Mouse (Mus musculus) embryonic facial prominence, embryonic 12.5 days (tissue): ENCODE data around the gene Cavin4. TPM values are rescaled to one million over a fixed set of nuclear protein-coding genes. Genes with fewer than 3 reads are reported as not detected.

Experiments
- ATAC-seq: fragments of 200-750 bp; cut with Nextera tagmentation; 2 replicates; pipeline ENCODE4 v1.8.0; 2017; ENCODE audit not compliant: insufficient number of reproducible peaks, insufficient read depth, low FRiP score, low TSS enrichment
- H3K27ac ChIP-seq: fragments of 300-500 bp; sonication (generic); 2 replicates; pipeline ENCODE4 v1.5.1; 2016; ENCODE audit warnings: mild to moderate bottlenecking
- H3K27me3 ChIP-seq: fragments of 300-500 bp; sonication (generic); 2 replicates; pipeline ENCODE4 v1.6.1; 2016; ENCODE audit warnings: mild to moderate bottlenecking, moderate library complexity
- H3K36me3 ChIP-seq: fragments of 300-500 bp; sonication (generic); 2 replicates; pipeline ENCODE4 v1.6.1; 2016; ENCODE audit warnings: mild to moderate bottlenecking
- H3K4me1 ChIP-seq: fragments of 300-500 bp; sonication (generic); 2 replicates; pipeline ENCODE4 v1.6.1; 2016
- H3K4me2 ChIP-seq: fragments of 300-500 bp; sonication (generic); replicated peaks from 2 replicates; pipeline ENCODE4 v1.6.1; 2016; ENCODE audit warnings: mild to moderate bottlenecking, moderate library complexity
- H3K4me3 ChIP-seq: fragments of 300-500 bp; sonication (generic); 2 replicates; pipeline ENCODE4 v1.5.1; 2016; ENCODE audit warnings: mild to moderate bottlenecking
- H3K9ac ChIP-seq: fragments of 300-500 bp; sonication (generic); 2 replicates; pipeline ENCODE4 v1.6.1; 2016; ENCODE audit warnings: mild to moderate bottlenecking, moderate library complexity
- H3K9me3 ChIP-seq: fragments of 300-500 bp; sonication (generic); 2 replicates; pipeline ENCODE4 v1.6.1; 2016; ENCODE audit warnings: mild to moderate bottlenecking, moderate library complexity
- WGBS: fragments of 180-500 bp; shearing (Covaris S2); methylation state at CpG from one replicate; pipeline ENCODE4 v1.1.7; 2016; 5-methylcytosine and 5-hydroxymethylcytosine counted together
- polyA plus RNA-seq: library from polyadenylated mRNA; unstranded; fragments of >200 nt; fragmentation: Nextera tagmentation; extraction: Ambion mirVana; gene quantifications from 2 replicates; pipeline ENCODE4 v1.2.1, GENCODE M21; 2016

Gene Cavin4
- 1.3 TPM in 2 replicates for polyA plus RNA-seq

DNA sequence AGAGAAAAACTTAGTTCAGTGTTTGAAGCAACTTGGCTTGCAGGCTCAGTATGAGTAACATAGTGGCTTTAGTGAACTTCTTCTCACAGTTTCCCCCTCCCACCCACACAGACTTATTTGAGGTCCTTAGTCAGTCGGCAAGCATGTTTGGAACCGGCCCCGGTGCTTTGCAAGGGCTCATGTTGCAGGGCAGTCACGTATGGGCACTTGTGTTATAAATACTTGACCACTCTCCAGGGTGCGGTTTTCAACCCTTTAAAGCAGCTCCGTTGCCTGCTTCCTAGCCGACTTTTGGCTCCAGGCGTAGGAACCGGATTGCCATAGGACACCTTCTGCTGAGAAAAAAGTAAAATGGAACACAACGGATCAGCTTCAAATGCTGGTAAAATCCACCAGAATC, at the start of gene Cavin4:
Gene Cavin4 (plus strand): TSS at position 244 of the 400 bp plus-strand sequence.
- 85% methylated on average over 10 of the region's 10 CpGs for WGBS

DNA sequence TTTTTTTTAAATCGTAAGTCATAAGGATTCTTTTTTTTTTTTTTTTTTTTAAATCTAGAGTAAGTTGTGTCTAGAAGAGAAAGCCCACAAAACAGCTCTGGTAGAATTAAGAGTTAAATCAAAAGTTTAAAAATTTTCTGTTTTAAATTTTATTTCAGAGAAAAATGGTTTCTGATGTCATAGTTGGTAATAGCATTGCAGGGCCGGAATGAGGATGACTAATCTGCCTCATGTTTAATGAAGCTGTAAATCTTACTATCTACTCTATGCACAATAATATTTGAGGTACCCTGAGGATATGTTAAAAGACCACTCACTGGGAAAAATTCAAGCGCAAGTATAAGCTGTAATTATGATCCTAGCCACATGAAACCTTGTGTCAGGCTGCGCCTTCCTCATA, 47.8 kb upstream of the Cavin4 start:
- H3K27ac ChIP-seq: no peak overlapping the region
- H3K27me3 ChIP-seq: no peaks in the 10 kb centered on the region
- no peaks in the 10 kb centered on the region for H3K9me3 ChIP-seq
- 91% methylated on average over 4 of the region's 4 CpGs for WGBS
- no peak for ATAC-seq
- H3K9ac ChIP-seq: no peak overlapping the region
- no peaks in the 10 kb centered on the region for H3K4me1 ChIP-seq
- H3K4me2 ChIP-seq: no peak overlapping the region
- peaks cover 52% of the 10 kb centered on the region for H3K36me3 ChIP-seq
- H3K4me3 ChIP-seq: no peak overlapping the region

More for the DNA sequence above, at the start of gene Cavin4:
- Histone ChIP-seq H3K9me3 (no peaks in the 10 kb centered on the region), H3K4me1 (no peaks in the 10 kb centered on the region), H3K4me3 (no peak within 1 kb of the TSS), H3K36me3 (peaks cover 38% of the 10 kb centered on the region), H3K27ac (no peak within 1 kb of the TSS), H3K9ac (no peak within 1 kb of the TSS), H3K27me3 (no peaks in the 10 kb centered on the region), H3K4me2 (no peak within 1 kb of the TSS)
- no peak for ATAC-seq

DNA sequence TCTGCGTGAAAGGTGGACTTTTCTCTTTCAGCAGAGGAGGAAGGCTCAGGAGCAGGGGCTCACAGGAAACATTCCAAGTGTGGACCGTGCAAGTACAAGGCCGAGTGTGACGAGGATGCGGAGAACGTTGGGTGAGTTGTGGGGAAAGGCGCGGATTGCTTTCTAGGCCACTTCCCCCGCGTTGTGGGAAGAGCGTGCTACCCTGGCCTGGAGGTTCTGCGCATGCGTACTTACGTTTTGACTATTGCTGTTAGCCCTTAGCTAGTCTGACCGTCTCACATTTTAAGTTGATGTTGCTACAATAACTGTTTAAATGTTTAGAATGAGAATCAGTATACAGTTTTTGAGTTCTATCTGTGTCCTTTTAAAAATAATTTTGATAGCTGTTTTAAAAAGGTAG, 46.1 kb upstream of the Cavin4 start:
- ATAC-seq: no peak
- Histone ChIP-seq H3K4me3 (no peak overlapping the region), H3K27ac (no peak overlapping the region), H3K27me3 (no peaks in the 10 kb centered on the region), H3K36me3 (peaks cover 46% of the 10 kb centered on the region), H3K4me1 (no peaks in the 10 kb centered on the region), H3K4me2 (no peak overlapping the region), H3K9me3 (no peaks in the 10 kb centered on the region), H3K9ac (no peak overlapping the region)
- 96% methylated on average over 15 of the region's 15 CpGs for WGBS

DNA sequence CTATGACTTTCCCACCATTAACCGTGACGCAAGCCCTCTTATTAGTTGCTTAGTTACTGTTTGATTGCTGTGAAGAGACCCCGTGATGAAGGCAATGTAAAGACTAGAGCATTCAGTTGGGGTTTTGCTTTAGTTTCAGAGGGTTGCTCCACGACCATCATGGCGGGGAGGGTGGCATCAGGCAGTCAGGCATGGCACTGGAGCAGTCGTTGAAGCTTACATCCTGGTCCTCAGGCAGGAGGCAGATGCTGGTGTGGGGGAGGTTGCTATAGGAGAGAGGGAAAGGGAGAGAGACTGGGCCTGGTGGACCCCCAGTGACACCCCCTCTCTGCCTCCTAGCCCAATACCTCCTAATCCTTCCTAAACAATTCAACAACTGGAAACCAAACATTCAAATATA, 43.2 kb upstream of the Cavin4 start:
- H3K36me3 ChIP-seq: peaks cover 48% of the 10 kb centered on the region

DNA sequence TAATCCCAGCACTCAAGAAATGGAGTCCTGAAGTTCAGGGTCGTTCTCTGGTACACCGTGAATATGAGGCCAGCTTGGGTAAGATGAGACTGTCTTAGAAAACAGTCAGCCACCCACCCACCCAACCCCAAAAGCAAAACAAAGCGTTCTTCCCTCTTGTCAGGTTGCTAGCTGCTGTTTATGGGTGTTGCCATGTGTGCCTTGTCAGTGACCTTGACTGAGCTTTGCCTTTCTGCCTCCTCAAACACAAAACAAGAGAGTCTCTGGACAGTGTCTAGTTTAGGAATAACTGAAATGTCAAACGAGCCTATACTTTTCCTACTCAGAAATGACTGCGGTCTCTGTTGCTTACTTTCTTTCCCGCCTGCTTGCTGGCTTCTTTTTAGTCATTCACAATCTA, 41.1 kb upstream of the Cavin4 start:
- WGBS: 89% methylated on average over 6 of the region's 6 CpGs
- no peak for ATAC-seq
- Histone ChIP-seq H3K4me2 (no peak overlapping the region), H3K4me1 (no peaks in the 10 kb centered on the region), H3K27ac (no peak overlapping the region), H3K9ac (no peak overlapping the region), H3K4me3 (no peak overlapping the region), H3K36me3 (peaks cover 47% of the 10 kb centered on the region), H3K27me3 (no peaks in the 10 kb centered on the region), H3K9me3 (no peaks in the 10 kb centered on the region)

More for the DNA sequence above, 43.2 kb upstream of the Cavin4 start:
- Histone ChIP-seq H3K4me3 (no peak overlapping the region), H3K27ac (no peak overlapping the region), H3K9ac (no peak overlapping the region), H3K4me1 (no peaks in the 10 kb centered on the region), H3K27me3 (no peaks in the 10 kb centered on the region), H3K4me2 (no peak overlapping the region), H3K9me3 (no peaks in the 10 kb centered on the region)
- 89% methylated on average over 6 of the region's 6 CpGs for WGBS
- no peak for ATAC-seq

DNA sequence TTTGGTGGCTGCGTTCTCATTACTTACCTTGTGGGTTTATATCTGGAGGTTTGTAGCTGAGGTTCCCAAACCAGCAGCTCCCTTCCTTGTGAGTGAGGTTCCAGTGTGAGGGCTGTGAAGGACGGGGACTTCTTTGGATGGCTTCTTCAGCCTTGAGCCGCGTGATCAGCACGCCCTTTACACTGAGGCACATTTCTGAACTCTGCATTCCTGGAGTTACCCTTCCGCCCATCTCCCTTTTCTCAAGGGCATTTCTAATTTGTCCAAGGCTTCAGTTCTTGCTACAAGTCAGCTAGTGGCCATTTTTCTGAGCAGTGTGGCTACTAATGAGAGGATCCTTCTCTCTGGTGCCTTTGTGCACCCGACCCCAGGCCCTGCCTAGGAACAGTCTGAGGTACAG, 40.4 kb upstream of the Cavin4 start:
- Histone ChIP-seq H3K4me1 (no peaks in the 10 kb centered on the region), H3K27ac (no peak overlapping the region), H3K9ac (no peak overlapping the region), H3K4me3 (no peak overlapping the region), H3K4me2 (no peak overlapping the region), H3K27me3 (no peaks in the 10 kb centered on the region), H3K9me3 (no peaks in the 10 kb centered on the region), H3K36me3 (peaks cover 51% of the 10 kb centered on the region)
- 94% methylated on average over 7 of the region's 7 CpGs for whole genome bisulfite sequencing
- ATAC-seq: no peak

DNA sequence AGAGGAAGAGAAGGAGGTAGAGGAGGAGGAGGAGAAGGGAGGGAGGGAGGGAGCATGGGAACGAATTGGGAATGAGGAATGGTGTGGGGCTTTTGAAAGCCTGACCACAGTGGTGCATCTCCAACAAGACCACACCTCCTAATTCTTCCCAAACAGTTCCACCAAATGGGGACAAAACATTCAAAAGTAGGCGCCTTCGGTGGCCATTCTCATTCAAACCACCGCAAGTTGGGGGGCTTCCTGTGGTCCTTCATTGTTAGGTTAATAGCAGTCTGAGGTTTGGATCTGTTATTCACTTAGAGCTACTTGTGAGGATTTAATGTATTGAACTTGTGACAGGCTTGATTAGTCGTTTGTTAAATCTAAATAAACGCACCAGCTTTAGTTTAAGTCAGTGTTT, 38.4 kb upstream of the Cavin4 start:
- no peak overlapping the region for H3K27ac ChIP-seq
- H3K9me3 ChIP-seq: no peaks in the 10 kb centered on the region
- H3K4me3 ChIP-seq: no peak overlapping the region
- 76% methylated on average over 6 of the region's 6 CpGs for WGBS
- no peaks in the 10 kb centered on the region for H3K4me1 ChIP-seq
- no peaks in the 10 kb centered on the region for H3K27me3 ChIP-seq
- H3K4me2 ChIP-seq: no peak overlapping the region
- no peak overlapping the region for H3K9ac ChIP-seq
- no peak for ATAC-seq
- peaks cover 62% of the 10 kb centered on the region for H3K36me3 ChIP-seq

DNA sequence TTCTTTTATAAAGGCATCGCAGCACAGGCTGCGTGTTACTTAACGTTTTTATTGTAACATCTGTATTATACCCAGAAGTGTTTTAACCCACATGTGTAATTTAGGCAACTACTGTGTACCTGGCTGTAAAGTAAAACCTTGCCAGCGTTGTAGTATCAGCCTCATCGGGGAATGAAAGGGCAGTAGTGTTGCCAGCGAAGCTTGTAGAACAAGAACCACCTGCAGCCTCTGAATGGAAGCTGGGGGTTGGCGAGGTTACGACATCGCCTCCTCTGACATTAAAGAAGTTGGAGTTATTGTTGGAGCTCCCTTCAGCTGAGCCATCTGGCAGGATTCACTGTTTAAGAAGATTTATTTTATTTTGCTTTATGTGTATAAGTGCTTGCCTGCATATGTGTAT, 37.5 kb upstream of the Cavin4 start:
- Histone ChIP-seq H3K9me3 (no peaks in the 10 kb centered on the region), H3K27me3 (no peaks in the 10 kb centered on the region), H3K4me2 (no peak overlapping the region), H3K4me3 (no peak overlapping the region), H3K36me3 (peaks cover 62% of the 10 kb centered on the region), H3K27ac (no peak overlapping the region), H3K9ac (no peak overlapping the region), H3K4me1 (no peaks in the 10 kb centered on the region)
- no peak for ATAC-seq
- WGBS: 82% methylated on average over 9 of the region's 9 CpGs

DNA sequence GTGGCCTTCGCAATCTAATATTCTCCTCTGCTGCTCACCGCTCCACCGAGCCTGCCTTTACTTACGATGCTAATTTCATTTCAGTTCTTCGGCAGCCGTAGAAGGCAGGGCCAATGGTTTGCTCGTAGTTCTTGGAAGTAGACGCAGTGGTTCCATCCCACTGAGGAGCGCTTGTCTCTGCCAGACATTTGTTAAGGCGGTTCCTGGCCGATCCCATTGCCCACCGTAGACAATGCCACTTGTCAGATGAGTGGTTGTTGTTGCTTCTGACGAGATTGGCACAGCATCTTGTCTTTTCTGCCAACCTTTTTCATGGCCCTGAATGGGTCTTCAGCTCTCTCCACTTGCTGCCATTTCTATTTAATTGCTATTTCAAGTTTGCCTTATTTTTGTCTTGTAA, 33.9 kb upstream of the Cavin4 start:
- no peaks in the 10 kb centered on the region for H3K27me3 ChIP-seq
- no peak overlapping the region for H3K4me2 ChIP-seq
- no peak overlapping the region for H3K27ac ChIP-seq
- no peaks in the 10 kb centered on the region for H3K4me1 ChIP-seq
- ATAC-seq: no peak
- no peaks in the 10 kb centered on the region for H3K9me3 ChIP-seq
- H3K9ac ChIP-seq: no peak overlapping the region
- H3K4me3 ChIP-seq: no peak overlapping the region
- 91% methylated on average over 13 of the region's 13 CpGs for WGBS
- peaks cover 51% of the 10 kb centered on the region for H3K36me3 ChIP-seq

DNA sequence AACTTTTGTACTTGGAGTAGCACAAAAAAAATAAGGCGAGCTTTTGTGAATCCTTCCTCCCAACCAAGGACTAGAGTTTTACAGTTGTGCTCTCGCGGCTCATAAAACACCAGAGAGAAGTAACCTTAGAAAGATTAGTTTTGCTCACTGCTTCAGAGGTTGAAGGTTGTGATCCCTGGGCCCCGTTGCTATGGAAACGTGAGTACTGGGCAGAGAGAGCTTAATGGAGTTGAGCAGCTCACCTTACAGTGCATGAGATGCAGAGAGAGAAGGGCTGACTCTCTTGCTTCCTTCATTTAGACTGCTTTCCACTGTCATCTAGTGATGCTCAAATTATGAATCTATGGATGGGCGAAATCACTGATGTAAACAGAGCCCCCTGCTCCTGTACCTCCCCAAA, 29.8 kb upstream of the Cavin4 start:
- H3K4me2 ChIP-seq: no peak overlapping the region
- H3K4me1 ChIP-seq: peaks cover 9% of the 10 kb centered on the region; the same call in 1 of the 2 replicates
- no peaks in the 10 kb centered on the region for H3K27me3 ChIP-seq
- 56% methylated on average over 6 of the region's 6 CpGs for WGBS
- H3K27ac ChIP-seq: no peak overlapping the region
- peaks cover 42% of the 10 kb centered on the region for H3K36me3 ChIP-seq
- ATAC-seq: no peak
- no peak overlapping the region for H3K9ac ChIP-seq
- H3K9me3 ChIP-seq: no peaks in the 10 kb centered on the region
- H3K4me3 ChIP-seq: no peak overlapping the region

DNA sequence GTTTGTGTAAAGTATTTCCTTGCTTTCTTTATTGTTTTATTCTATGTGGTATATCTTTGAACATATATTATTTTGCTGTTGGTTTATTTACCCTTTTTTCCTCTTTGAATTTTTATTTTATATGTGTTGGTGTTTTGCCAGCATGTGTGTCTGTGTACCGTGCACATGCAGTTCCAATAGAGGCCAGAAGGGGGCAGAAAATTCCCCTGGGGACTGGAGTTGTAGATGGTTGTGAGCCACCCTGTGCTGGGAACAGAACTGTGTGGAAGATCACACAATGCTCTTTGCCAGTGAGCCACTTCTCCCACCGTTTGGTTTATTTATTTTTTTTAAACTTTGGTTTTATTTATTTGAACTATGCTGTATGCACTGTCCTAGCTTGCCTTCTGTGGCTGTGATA, 29.3 kb upstream of the Cavin4 start:
- Histone ChIP-seq H3K4me2 (no peak overlapping the region), H3K36me3 (peaks cover 39% of the 10 kb centered on the region), H3K4me1 (peaks cover 9% of the 10 kb centered on the region; the same call in 1 of the 2 replicates), H3K4me3 (no peak overlapping the region), H3K27me3 (no peaks in the 10 kb centered on the region), H3K9ac (no peak overlapping the region), H3K9me3 (no peaks in the 10 kb centered on the region), H3K27ac (no peak overlapping the region)
- ATAC-seq: no peak
- WGBS: 69% methylated on average over 2 of the region's 2 CpGs

DNA sequence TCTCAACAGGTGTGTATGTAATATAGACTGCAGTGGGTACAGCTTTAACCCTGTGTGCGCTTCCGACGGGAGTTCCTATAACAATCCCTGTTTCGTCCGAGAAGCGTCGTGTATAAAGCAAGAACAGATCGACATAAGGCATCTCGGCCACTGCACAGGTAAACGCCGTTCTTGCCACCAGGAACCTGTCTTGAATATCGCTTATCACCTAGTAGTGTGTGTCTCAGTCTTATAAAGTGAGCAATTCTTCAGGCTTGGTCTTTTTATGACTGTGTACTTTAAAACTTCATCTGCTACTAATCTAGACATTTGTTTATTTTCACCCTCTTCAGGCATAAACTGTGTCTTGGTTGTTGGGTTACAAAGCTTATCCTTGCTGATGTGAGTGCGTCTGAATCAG, 26.5 kb upstream of the Cavin4 start:
- Histone ChIP-seq H3K4me1 (peaks cover 9% of the 10 kb centered on the region; the same call in 1 of the 2 replicates), H3K27ac (no peak overlapping the region), H3K27me3 (no peaks in the 10 kb centered on the region), H3K9me3 (no peaks in the 10 kb centered on the region), H3K36me3 (peaks cover 47% of the 10 kb centered on the region), H3K4me2 (no peak overlapping the region), H3K9ac (no peak overlapping the region), H3K4me3 (no peak overlapping the region)
- no peak for ATAC-seq
- 94% methylated on average over 13 of the region's 13 CpGs for WGBS

DNA sequence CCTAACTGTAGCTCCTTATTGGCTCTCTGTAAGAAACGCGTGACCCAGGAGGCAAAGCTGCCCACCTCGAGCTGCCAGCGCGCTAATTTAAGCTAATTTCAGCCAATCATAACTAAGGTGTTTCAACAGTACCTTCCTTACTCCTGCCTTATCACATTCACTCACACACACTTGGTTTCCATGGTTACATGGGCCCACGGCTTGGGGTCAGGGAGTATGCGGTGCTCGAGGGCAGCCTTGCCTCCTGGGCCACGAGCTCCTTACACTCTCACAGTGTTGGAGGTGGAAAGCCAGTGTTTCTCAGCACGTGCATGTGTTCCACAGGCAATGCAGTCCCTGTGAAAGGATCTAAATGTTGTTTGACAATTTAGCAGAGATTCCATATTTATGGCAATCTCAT, 25.2 kb upstream of the Cavin4 start:
- no peak for ATAC-seq
- Histone ChIP-seq H3K9ac (no peak overlapping the region), H3K36me3 (peaks cover 53% of the 10 kb centered on the region), H3K9me3 (no peaks in the 10 kb centered on the region), H3K27me3 (no peaks in the 10 kb centered on the region), H3K4me1 (peaks cover 9% of the 10 kb centered on the region; the same call in 1 of the 2 replicates), H3K4me2 (no peak overlapping the region), H3K4me3 (no peak overlapping the region), H3K27ac (no peak overlapping the region)
- WGBS: 80% methylated on average over 10 of the region's 10 CpGs
